In genomic region chr13:40931871-40932270, GRCm38 (mm10) we compare ENCODE assay signal across 7 mouse cellular contexts.
DNase-seq lines count a peak whose midpoint lies in the region; ATAC-seq and TF ChIP-seq lines count a peak whose summit lies in the region.
"Not testable (repeated sequence)": the region's sequence is repeated elsewhere in the genome, so short reads cannot be mapped to it uniquely, and the experiment has no call there.

No protein-coding gene starts in this region.

- not testable (repeated sequence) for H3K9me3 ChIP-seq in forebrain, embryonic 11.5 days (ENCODE audit: control insufficient read depth, low read length); heart, embryonic 15.5 days (replicated peaks); intestine, postnatal 0 days (ENCODE audit: control insufficient read depth); neural tube, embryonic 13.5 days

- not testable (repeated sequence) for H3K27me3 ChIP-seq in forebrain, embryonic 11.5 days (ENCODE audit: control insufficient read depth, insufficient read depth, low read length); heart, embryonic 15.5 days; intestine, postnatal 0 days (replicated peaks; ENCODE audit: control insufficient read depth, insufficient read depth, low read length); neural tube, embryonic 13.5 days

- DNase-seq in adrenal gland, postnatal 10 days: peak; percentile 25
- DNase-seq in forebrain, embryonic 11.5 days (ENCODE audit: low spot score): not testable (repeated sequence)
- DNase-seq in kidney, postnatal 36 days: peak; percentile 73 to 84
- DNase-seq in lung, postnatal 10 days: peak; percentile 67

- WGBS in forebrain, embryonic 11.5 days: 67% methylated on average over 1 of the region's 2 CpGs
- WGBS in heart, embryonic 15.5 days: no CpG with 5 or more reads among the region's 2 CpGs
- 40% methylated on average over 1 of the region's 2 CpGs for WGBS in intestine, postnatal 0 days
- 0% methylated on average over 1 of the region's 2 CpGs for WGBS in neural tube, embryonic 13.5 days

- H3K4me3 ChIP-seq in forebrain, embryonic 11.5 days (ENCODE audit: low read depth, low read length); heart, embryonic 15.5 days; intestine, postnatal 0 days (ENCODE audit: low read depth, low read length); neural tube, embryonic 13.5 days: not testable (repeated sequence)

- H3K36me3 ChIP-seq in forebrain, embryonic 11.5 days (ENCODE audit: control insufficient read depth, insufficient read depth, low read length); heart, embryonic 15.5 days; intestine, postnatal 0 days (ENCODE audit: control insufficient read depth, insufficient read depth); neural tube, embryonic 13.5 days: not testable (repeated sequence)

- not testable (repeated sequence) for H3K4me1 ChIP-seq in forebrain, embryonic 11.5 days (replicated peaks; ENCODE audit: control insufficient read depth, insufficient read depth, low read length); heart, embryonic 15.5 days (replicated peaks); intestine, postnatal 0 days (replicated peaks; ENCODE audit: control insufficient read depth, insufficient read depth, low read length); neural tube, embryonic 13.5 days (replicated peaks)

- not testable (repeated sequence) for TF ChIP-seq CTCF in intestine, postnatal 0 days (IDR thresholded peaks at IDR 0.05; ENCODE audit: low read depth)

- not testable (repeated sequence) for H3K4me2 ChIP-seq in forebrain, embryonic 11.5 days (ENCODE audit: low read depth, low read length, severe bottlenecking); heart, embryonic 15.5 days; intestine, postnatal 0 days (replicated peaks; ENCODE audit: low read depth); neural tube, embryonic 13.5 days

- ATAC-seq in forebrain, embryonic 11.5 days (replicated peaks; ENCODE audit: low FRiP score): peak; percentile 51
- peak; percentile 59; the same call in 1 of the 2 replicates for ATAC-seq in heart, embryonic 15.5 days (replicated peaks; ENCODE audit: insufficient number of reproducible peaks, insufficient read depth, low FRiP score, low read depth)
- peak; percentile 83 for ATAC-seq in intestine, postnatal 0 days
- ATAC-seq in neural tube, embryonic 13.5 days (ENCODE audit: low read depth): peak; percentile 83

- not testable (repeated sequence) for H3K9ac ChIP-seq in forebrain, embryonic 11.5 days (ENCODE audit: low read length); heart, embryonic 15.5 days; intestine, postnatal 0 days (ENCODE audit: low read depth, low read length); neural tube, embryonic 13.5 days

- not testable (repeated sequence) for H3K27ac ChIP-seq in forebrain, embryonic 11.5 days (ENCODE audit: low read depth, low read length); heart, embryonic 15.5 days; intestine, postnatal 0 days (ENCODE audit: low read depth, low read length); neural tube, embryonic 13.5 days (replicated peaks)
